Mouse (Mus musculus) lung, embryonic 14.5 days (tissue): Measurements from ENCODE around the gene Vps33a. TPM values are rescaled to one million over a fixed set of nuclear protein-coding genes. Genes with fewer than 3 reads are reported as not detected.
"Not testable (repeated sequence)": the region's sequence is repeated elsewhere in the genome, so short reads cannot be mapped to it uniquely, and the experiment has no call there.

Experiments used
- ATAC-seq: fragments of 200-750 bp; cut with Nextera tagmentation; 2 replicates; pipeline ENCODE4 v1.8.0; 2017; ENCODE audit warnings: mild to moderate bottlenecking, moderate TSS enrichment, moderate library complexity; ENCODE audit not compliant: insufficient read depth
- DNase-seq: peaks from one replicate; pipeline ENCODE4 v3.0.0-alpha.2; 2015
- H3K27ac ChIP-seq: fragments of 300-500 bp; sonication (generic); 2 replicates; pipeline ENCODE4 v1.5.1; 2014; ENCODE audit warnings: low read depth, mild to moderate bottlenecking, moderate library complexity
- H3K27me3 ChIP-seq: fragments of 300-500 bp; sonication (generic); 2 replicates; pipeline ENCODE4 v1.6.1; 2014; ENCODE audit warnings: low read length, control low read depth; ENCODE audit not compliant: insufficient read depth
- H3K36me3 ChIP-seq: fragments of 300-500 bp; sonication (generic); 2 replicates; pipeline ENCODE4 v1.6.1; 2014; ENCODE audit warnings: control low read depth; ENCODE audit not compliant: insufficient read depth
- H3K4me1 ChIP-seq: fragments of 300-500 bp; sonication (generic); 2 replicates; pipeline ENCODE4 v1.6.1; 2014; ENCODE audit warnings: antibody characterized with exemption, control low read depth; ENCODE audit not compliant: insufficient read depth
- H3K4me2 ChIP-seq: fragments of 300-500 bp; sonication (generic); 2 replicates; pipeline ENCODE4 v1.6.1; 2014; ENCODE audit warnings: mild to moderate bottlenecking
- H3K4me3 ChIP-seq: fragments of 300-500 bp; sonication (generic); 2 replicates; pipeline ENCODE4 v1.5.1; 2014; ENCODE audit warnings: low read depth, low read length
- H3K9ac ChIP-seq: fragments of 300-500 bp; sonication (generic); 2 replicates; pipeline ENCODE4 v1.6.1; 2014
- H3K9me3 ChIP-seq: fragments of 300-500 bp; sonication (generic); 2 replicates; pipeline ENCODE4 v1.6.1; 2016; ENCODE audit warnings: low read depth, low read length, control low read depth
- CTCF ChIP-seq: IDR thresholded peaks from 2 replicates; pipeline ENCODE4 v1.5.1; 2016; ENCODE audit warnings: antibody characterized with exemption, low read depth
- WGBS: fragments of 180-500 bp; shearing (Covaris S2); extraction: QIAGEN DNeasy Blood & Tissue Kit; methylation state at CpG from one replicate; pipeline ENCODE4 v1.1.7; 2014; 5-methylcytosine and 5-hydroxymethylcytosine counted together
- polyA plus RNA-seq: library from polyadenylated mRNA; unstranded; fragments of >200 nt; fragmentation: Nextera tagmentation; extraction: Ambion mirVana; gene quantifications from 2 replicates; pipeline ENCODE4 v1.2.1, GENCODE M21; 2014

Gene Vps33a
- polyA plus RNA-seq, 1 experiment from 2014 or later, result 27.8 TPM

- Histone ChIP-seq H3K27me3 (no peaks in the 10 kb centered on the region), H3K4me1 (no peaks in the 10 kb centered on the region), H3K36me3 (peaks cover 58% of the 10 kb centered on the region), H3K4me2 (no peak overlapping the region), H3K27ac (no peak overlapping the region), H3K4me3 (no peak overlapping the region), H3K9me3 (no peaks in the 10 kb centered on the region), H3K9ac (no peak overlapping the region)
- ATAC-seq (no peak), DNase-seq (no peak)
- TF ChIP-seq CTCF, result no peak
- 81% methylated on average over 5 of the region's 5 CpGs for WGBS
Measured at GRCm38 (mm10) chr5:123514871-123515270, 58.0 kb downstream of the Vps33a start.

GRCm38 (mm10) chr5:123512102-123512501 is 60.7 kb downstream of the Vps33a start:
- Histone ChIP-seq H3K4me3 (no peak overlapping the region), H3K27ac (no peak overlapping the region), H3K9me3 (no peaks in the 10 kb centered on the region), H3K4me2 (no peak overlapping the region), H3K4me1 (peaks cover 6% of the 10 kb centered on the region; the same call in 1 of the 2 replicates), H3K9ac (no peak overlapping the region), H3K27me3 (peaks cover 20% of the 10 kb centered on the region; the same call in 1 of the 2 replicates), H3K36me3 (peaks cover 32% of the 10 kb centered on the region)
- 64% methylated on average over 3 of the region's 3 CpGs for WGBS
- TF ChIP-seq CTCF, result no peak
- ATAC-seq, result no peak
- DNase-seq, result no peak

GRCm38 (mm10) chr5:123511426-123511825 is 61.4 kb downstream of the Vps33a start:
- H3K36me3 ChIP-seq, result peaks cover 30% of the 10 kb centered on the region

GRCm38 (mm10) chr5:123510160-123510559 is 62.7 kb downstream of the Vps33a start, which contains the start of gene B3gnt4:
B3gnt4 (plus strand) TSS chr5:123510460.
- WGBS, result 83% methylated on average over 5 of the region's 5 CpGs

More at GRCm38 (mm10) chr5:123511426-123511825, 61.4 kb downstream of the Vps33a start:
- not testable (repeated sequence) for H3K4me3 ChIP-seq, H3K9me3 ChIP-seq, ATAC-seq, H3K9ac ChIP-seq, H3K4me1 ChIP-seq, H3K4me2 ChIP-seq, H3K27ac ChIP-seq, DNase-seq
- WGBS, result 68% methylated on average over 3 of the region's 3 CpGs
- peaks cover 22% of the 10 kb centered on the region; the same call in 1 of the 2 replicates for H3K27me3 ChIP-seq

GRCm38 (mm10) chr5:123508921-123509320 is 63.9 kb downstream of the Vps33a start:
- H3K27me3 ChIP-seq, result peaks cover 22% of the 10 kb centered on the region; the same call in 1 of the 2 replicates
- WGBS, result 10% methylated on average over 12 of the region's 12 CpGs
- ATAC-seq, result no peak

More at GRCm38 (mm10) chr5:123510160-123510559, 62.7 kb downstream of the Vps33a start, which contains the start of gene B3gnt4:
- no peak within 1 kb of the TSS for H3K27ac ChIP-seq
- no peak within 1 kb of the TSS for H3K4me3 ChIP-seq
- H3K27me3 ChIP-seq, result peaks cover 22% of the 10 kb centered on the region; the same call in 1 of the 2 replicates
- H3K4me2 ChIP-seq, result no peak within 1 kb of the TSS
- ATAC-seq (no peak), DNase-seq (no peak)
- H3K9me3 ChIP-seq, result no peaks in the 10 kb centered on the region
- no peak within 1 kb of the TSS for H3K9ac ChIP-seq
- TF ChIP-seq CTCF, result no peak
- H3K4me1 ChIP-seq, result peaks cover 6% of the 10 kb centered on the region; the same call in 1 of the 2 replicates
- peaks cover 22% of the 10 kb centered on the region for H3K36me3 ChIP-seq

GRCm38 (mm10) chr5:123507936-123508723 is 64.7 kb downstream of the Vps33a start:
- Histone ChIP-seq H3K36me3 (peaks cover 14% of the 10 kb centered on the region; the same call in 1 of the 2 replicates), H3K4me3 (peak overlapping the region; percentile 52), H3K27ac (no peak overlapping the region), H3K27me3 (peaks cover 22% of the 10 kb centered on the region; the same call in 1 of the 2 replicates), H3K4me2 (peak overlapping the region; percentile 89), H3K4me1 (peaks cover 6% of the 10 kb centered on the region; the same call in 1 of the 2 replicates), H3K9ac (peak overlapping the region; percentile 48), H3K9me3 (no peaks in the 10 kb centered on the region)
- peak; percentile 94 for ATAC-seq
- peak; percentile 50 for TF ChIP-seq CTCF
- 1% methylated on average over 59 of the region's 59 CpGs for WGBS
- peak; percentile 96 for DNase-seq

More at GRCm38 (mm10) chr5:123508921-123509320, 63.9 kb downstream of the Vps33a start:
- peaks cover 6% of the 10 kb centered on the region; the same call in 1 of the 2 replicates for H3K4me1 ChIP-seq
- peak overlapping the region; percentile 89 for H3K4me2 ChIP-seq
- peak overlapping the region; percentile 48; the same call in 1 of the 2 replicates for H3K9ac ChIP-seq
- no peak overlapping the region for H3K27ac ChIP-seq
- no peak for TF ChIP-seq CTCF
- no peaks in the 10 kb centered on the region for H3K9me3 ChIP-seq
- peak; percentile 37 for DNase-seq
- peak overlapping the region; percentile 52 for H3K4me3 ChIP-seq
- peaks cover 14% of the 10 kb centered on the region; the same call in 1 of the 2 replicates for H3K36me3 ChIP-seq

- H3K9me3 ChIP-seq, result no peaks in the 10 kb centered on the region
- H3K36me3 ChIP-seq, result no peaks in the 10 kb centered on the region
- no peak overlapping the region for H3K27ac ChIP-seq
- 0 out of 2 replicates have a peak, but pooled peaks cover under 1% of the 10 kb centered on the region for H3K27me3 ChIP-seq
- WGBS, result 47% methylated on average over 4 of the region's 4 CpGs
- TF ChIP-seq CTCF, result no peak
- no peak overlapping the region for H3K4me3 ChIP-seq
- H3K4me1 ChIP-seq, result no peaks in the 10 kb centered on the region
- no peak overlapping the region for H3K4me2 ChIP-seq
- ATAC-seq (no peak), DNase-seq (no peak)
- H3K9ac ChIP-seq, result no peak overlapping the region
Measured at GRCm38 (mm10) chr5:123501973-123502372, 70.9 kb downstream of the Vps33a start.
